Mouse (Mus musculus) 3134 (cell line): ENCODE measurements at regions not wholly inside any gene's neighbourhood (a gene's known extent, or its start where the extent isn't known, plus 50 kb on each side); places are given as distances from the start of the nearest gene placed in this dataset.

Source experiments
- DNase-seq: peaks from one replicate; pipeline ENCODE4 v3.0.0-alpha.2; 2011; ENCODE audit warnings: low spot score; ENCODE audit not compliant: insufficient read length; ENCODE audit errors: extremely low read depth

DNA sequence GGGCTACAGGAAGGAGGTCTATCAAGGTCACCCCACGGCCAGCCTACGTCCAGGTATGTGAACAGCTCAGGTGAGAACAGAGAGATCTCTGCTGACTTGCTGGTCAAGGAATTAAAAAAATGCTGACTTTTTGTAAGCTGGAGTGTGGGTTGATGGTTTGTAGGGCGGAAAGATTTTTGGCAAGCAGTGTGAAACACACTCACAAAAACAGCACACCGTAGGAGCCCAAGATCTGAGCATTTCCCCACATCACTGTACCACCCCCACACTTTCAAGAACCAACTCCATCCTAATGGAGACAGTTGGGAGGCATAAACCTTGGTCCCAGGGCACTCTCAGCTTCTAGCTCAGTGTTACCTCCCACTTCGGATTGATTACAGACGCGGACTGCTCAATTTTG lies 200.5 kb downstream of the Rplp1 start:
- no peak for DNase-seq

DNA sequence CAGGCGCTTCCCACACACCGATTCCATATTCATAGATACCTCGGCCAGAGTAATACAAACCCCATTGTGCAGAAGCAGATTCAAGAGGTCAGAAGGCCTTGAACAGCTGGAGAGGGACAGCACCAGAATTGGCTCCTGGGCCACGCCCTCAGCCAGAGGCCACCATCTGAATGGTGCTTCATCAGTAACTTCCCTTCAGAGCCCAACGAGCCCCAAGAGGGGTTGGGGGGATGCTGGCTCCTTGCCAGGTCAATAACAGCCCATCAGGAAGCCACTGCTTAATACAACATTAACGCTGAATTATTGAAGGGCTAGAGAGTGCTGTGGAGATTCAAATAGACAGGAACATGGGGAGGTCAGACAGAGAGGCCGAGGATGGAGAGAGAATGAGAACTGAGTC lies 203.0 kb downstream of the Rplp1 start:
- DNase-seq = no peak

DNA sequence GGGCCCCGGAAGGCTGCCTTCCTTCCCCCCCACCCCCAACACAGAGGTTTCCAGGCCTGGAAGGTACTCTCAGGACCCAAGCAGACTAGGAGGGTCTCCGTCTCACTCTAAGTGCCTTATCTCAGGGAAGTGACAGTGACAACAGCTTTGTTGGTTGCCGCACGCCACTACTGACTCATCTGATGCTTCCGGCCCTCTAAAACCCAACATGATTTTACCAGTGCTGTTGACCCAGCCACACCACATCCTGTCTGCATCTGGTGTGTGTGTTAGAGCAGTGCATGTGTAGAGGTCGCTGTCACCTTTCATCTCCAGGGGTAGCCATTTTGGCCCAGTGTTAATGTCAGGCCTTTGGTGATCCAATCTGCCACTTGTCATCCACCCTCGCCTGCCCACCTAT lies 206.5 kb downstream of the Rplp1 start:
- no peak for DNase-seq

DNA sequence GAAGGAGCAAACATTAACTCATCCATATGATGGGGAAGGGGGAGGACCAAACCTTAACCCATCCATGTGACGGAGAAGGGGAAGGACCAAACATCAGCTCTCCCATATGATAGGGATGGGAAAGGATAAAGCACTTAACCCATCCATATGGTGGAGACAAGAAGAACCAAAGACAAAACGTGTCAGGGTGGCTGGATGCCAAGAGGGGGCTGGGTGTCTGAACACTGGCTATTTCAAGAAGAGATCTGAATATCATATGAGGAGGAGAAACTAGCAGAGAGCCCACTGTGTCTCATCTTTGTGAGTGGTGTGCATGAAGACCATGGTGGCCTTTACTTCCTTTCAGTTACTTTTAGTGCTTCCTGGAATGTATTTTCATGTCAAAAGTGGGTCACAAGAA lies 207.0 kb downstream of the Rplp1 start:
- DNase-seq = no peak

DNA sequence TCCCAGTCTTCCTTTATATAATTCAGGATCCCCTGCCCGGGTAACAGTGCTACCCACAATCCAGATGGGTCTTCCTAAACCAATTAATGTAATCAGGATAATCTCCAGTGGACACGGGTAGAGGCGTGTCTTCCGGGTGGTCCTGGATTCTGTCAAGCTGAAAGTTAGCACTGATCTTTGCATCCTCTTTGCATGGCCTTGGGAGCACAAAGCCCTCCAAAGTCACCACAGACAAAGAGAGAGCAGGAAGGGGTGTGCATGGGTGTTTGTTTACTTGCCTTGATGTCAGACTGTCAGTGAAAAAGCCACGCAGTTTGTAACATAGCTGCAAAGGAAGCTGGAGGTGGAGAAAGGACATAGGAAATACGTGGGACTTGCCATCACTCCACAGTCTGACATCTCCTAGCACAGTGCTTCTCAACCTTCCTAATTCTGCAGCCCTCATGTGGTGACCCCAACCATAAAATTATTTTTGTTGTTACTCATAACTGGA lies 208.0 kb downstream of the Rplp1 start:
- no peak for DNase-seq

GRCm38 (mm10) chr9:61705586-61706233 lies 208.6 kb downstream of the Rplp1 start:
- DNase-seq = no peak

- DNase-seq = no peak
These were observed 211.0 kb downstream of the Rplp1 start for GRCm38 (mm10) chr9:61703301-61703700.

- no peak for DNase-seq
These were observed 211.9 kb downstream of the Rplp1 start for GRCm38 (mm10) chr9:61702280-61702966.

DNA sequence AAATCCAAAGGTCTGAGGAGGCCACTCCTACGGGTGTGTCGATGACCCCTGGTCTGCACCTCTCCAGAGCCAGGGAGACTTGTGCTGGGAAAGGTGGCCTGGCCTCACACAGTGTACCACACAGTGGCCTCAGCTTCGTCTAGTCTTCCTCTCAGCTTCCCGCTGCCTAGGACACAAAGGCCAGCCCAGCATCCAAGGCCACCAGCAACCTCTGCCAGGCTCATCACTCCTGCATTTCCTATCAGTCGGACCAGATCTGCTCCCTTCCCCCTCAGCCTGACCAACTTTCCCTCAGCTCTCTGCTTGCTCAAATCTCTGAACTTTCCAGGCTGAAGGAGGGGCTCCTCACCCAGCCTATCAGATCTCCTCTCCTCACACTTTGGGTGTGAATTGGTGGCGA lies 213.8 kb downstream of the Rplp1 start:
- no peak for DNase-seq

GRCm38 (mm10) chr9:61699618-61700017 lies 214.7 kb downstream of the Rplp1 start:
- peak; percentile 22 for DNase-seq

DNA sequence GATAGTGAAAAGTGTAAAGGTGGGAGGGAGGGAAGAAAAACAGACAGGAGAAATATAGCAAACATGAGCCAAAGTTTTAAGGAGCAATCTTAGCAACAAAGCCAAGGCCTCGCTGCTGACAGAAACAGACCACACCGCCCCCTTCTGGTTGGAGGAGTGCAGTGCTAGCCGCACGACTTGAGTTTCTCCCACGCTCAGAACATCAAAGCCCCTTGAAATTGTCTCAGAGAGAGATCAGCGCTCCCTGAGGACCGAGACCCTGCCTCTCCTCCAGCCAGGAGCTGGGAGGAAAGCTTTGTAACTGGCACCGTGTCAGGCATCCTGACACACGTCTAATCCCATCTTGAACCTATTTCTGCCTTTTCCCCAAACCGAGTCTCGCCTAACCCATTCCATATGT lies 216.4 kb downstream of the Rplp1 start:
- peak; percentile 36 for DNase-seq

DNA sequence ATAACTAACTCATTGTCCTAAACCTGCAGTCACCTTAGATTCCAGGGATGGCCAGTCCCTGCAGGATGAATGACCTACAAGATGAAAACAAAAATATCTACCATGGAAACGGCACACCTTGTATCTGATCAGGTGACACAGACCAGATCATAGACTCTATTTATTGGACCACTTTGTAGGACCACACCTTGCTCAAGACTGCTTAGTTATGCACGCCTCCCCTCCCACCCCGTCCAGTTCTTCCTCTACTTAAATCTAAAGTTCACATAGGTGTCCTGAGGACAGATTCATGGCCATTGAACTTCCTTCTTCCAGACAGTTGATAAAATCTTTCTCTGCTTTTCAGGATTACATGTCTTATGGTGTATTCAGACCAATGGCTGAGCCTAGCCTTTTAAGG lies 217.5 kb downstream of the Rplp1 start:
- DNase-seq = no peak

GRCm38 (mm10) chr9:61695821-61696220 lies 218.5 kb downstream of the Rplp1 start:
- no peak for DNase-seq

- peak; percentile 24 for DNase-seq
These were observed 219.0 kb downstream of the Rplp1 start for GRCm38 (mm10) chr9:61695381-61695791.

GRCm38 (mm10) chr9:61694206-61694605 lies 220.1 kb downstream of the Rplp1 start:
- DNase-seq = no peak

DNA sequence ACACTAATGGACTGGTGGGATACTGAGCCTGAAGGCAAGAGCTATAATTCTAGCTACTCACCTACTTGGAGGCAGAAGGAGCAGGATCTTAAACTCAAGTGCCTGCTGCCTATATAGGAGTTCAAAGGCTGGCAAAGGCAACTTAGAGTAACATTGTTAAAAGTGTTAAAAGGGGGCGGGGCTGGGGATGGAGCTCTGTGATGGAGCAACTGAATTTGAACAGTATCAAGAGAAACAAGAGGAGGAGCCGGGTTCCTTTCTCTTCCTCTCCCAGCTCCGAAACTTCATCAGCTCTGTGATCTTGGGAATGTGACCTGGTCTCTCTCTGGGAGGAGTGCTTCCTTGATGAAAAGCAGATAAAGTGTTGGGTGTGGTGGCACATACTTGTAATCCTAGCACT lies 223.6 kb downstream of the Rplp1 start:
- no peak for DNase-seq

DNA sequence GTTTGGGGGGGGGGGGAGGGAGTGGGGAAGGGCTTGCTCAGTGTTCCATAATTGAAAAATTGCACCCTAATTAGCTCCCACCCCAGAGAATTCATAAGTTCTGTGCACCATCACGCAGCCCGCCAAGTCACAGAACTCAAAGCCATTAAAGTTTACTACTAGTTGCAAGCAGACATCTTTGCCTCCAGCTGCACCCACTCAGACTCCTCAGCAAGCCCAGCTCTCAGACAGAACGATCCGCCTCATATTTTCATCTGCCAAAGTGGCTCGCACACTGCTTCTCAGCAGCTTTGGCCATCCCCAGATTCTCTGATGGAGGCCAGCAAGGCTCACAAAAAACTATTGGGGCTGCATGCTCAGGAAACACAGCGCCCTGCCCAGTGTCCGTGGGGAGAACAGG lies 224.4 kb downstream of the Rplp1 start:
- no peak for DNase-seq

DNA sequence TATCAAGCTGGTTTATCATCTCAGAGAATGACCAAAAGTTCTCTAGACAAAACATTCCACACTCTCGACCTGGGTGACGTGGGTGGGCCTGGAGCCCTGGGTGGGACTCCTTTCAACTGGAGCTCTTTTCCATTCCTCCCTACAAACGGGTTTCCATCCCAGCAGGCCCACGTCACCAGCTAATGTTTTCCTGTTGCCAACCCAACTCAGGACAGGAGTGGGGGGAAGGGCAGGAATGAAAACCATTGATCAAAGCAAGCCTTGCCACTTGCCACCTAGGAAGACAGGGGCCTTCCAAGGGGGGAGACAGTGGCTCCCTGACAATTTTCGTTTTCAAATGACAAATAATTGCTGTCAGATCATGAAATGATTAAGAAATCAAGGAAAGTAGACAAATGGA lies 224.8 kb downstream of the Rplp1 start:
- no peak for DNase-seq

DNA sequence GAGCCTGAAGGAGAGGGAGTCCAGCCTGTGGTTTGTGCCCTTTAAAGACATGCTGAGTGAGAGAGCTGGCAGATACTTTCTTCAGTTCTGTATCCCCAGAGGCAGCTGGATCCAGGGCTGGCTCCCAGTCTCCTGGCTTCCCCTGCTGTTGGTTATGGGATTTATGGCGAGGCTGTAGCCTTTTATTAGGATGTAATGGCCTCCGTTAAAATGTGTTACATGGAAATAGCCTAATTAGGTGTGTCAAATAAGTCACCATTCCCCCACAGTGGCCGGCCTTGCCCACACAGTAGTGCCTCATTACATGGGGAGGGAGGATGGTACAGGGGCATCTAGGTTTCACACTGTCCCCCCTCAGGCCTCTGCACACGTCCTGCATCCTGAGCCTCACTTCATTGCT lies 230.8 kb downstream of the Rplp1 start:
- DNase-seq = no peak

- no peak for DNase-seq
These were observed 231.5 kb downstream of the Rplp1 start for GRCm38 (mm10) chr9:61682744-61683259.

- no peak for DNase-seq
These were observed 232.0 kb downstream of the Rplp1 start for GRCm38 (mm10) chr9:61682316-61682715.

- DNase-seq = no peak
These were observed 232.9 kb downstream of the Rplp1 start for GRCm38 (mm10) chr9:61681406-61681805.
